21 mouse cellular contexts compared by ENCODE assay signal in genomic region chr13:36484391-36484790, GRCm38 (mm10).
DNase-seq lines count a peak whose midpoint lies in the region; ATAC-seq lines count a peak whose summit lies in the region.
"Had no signal": no experiment of that assay in that cellular context is flagged by ENCODE, and none has a peak within 500 bp of the region (broad histone marks: within the 10 kb centered on the region; RNA-seq: fewer than 3 reads in every experiment).

No protein-coding gene starts in this region.

- DNase-seq in kidney, adult 9 months = peak; percentile 69
- DNase-seq in kidney, postnatal 36 days = peak; percentile 34 to 37
- no peak for DNase-seq in kidney, postnatal 4 days
- DNase-seq: adrenal gland, adult 2 months; adrenal gland, postnatal 10 days; adrenal gland, postnatal 25 days; cerebellum, adult 11 months; cerebellum, adult 18-20 months; cerebellum, adult 8-10 months; cerebellum, adult 9-11 months; cerebellum, postnatal 14 days; cerebellum, postnatal 36 days; embryo, embryonic 11 days had no signal

- H3K9me3 ChIP-seq in kidney, embryonic 14.5 days (ENCODE audit: control insufficient read depth, low read length) = no peaks in the 10 kb centered on the region
- H3K9me3 ChIP-seq: embryonic facial prominence, embryonic 13.5 days; embryonic facial prominence, embryonic 15.5 days; forebrain, embryonic 10.5 days; forebrain, embryonic 12.5 days had no signal

- H3K27ac ChIP-seq in kidney, embryonic 14.5 days (ENCODE audit: low read depth, low read length) = no peak overlapping the region
- H3K27ac ChIP-seq: embryonic facial prominence, embryonic 13.5 days; embryonic facial prominence, embryonic 15.5 days; forebrain, embryonic 10.5 days; forebrain, embryonic 12.5 days had no signal

- no peak for ATAC-seq in kidney, embryonic 14.5 days (ENCODE audit: low FRiP score, low TSS enrichment)
- ATAC-seq: forebrain, embryonic 14.5 days; forebrain, embryonic 16.5 days had no signal

- H3K4me1 ChIP-seq in kidney, embryonic 14.5 days (ENCODE audit: control insufficient read depth, insufficient read depth, low read length) = no peaks in the 10 kb centered on the region
- H3K4me1 ChIP-seq: embryonic facial prominence, embryonic 13.5 days; embryonic facial prominence, embryonic 15.5 days; forebrain, embryonic 10.5 days; forebrain, embryonic 12.5 days had no signal

- H3K4me3 ChIP-seq in kidney, embryonic 14.5 days (ENCODE audit: low read length) = no peak overlapping the region
- H3K4me3 ChIP-seq: embryonic facial prominence, embryonic 13.5 days; embryonic facial prominence, embryonic 15.5 days; erythroblast, embryonic 14.5 days; forebrain, embryonic 10.5 days; forebrain, embryonic 12.5 days had no signal

- H3K9ac ChIP-seq in kidney, embryonic 14.5 days (ENCODE audit: low read depth, low read length) = no peak overlapping the region
- H3K9ac ChIP-seq: embryonic facial prominence, embryonic 13.5 days; embryonic facial prominence, embryonic 15.5 days; forebrain, embryonic 12.5 days had no signal

- no peaks in the 10 kb centered on the region for H3K27me3 ChIP-seq in kidney, embryonic 14.5 days (ENCODE audit: control insufficient read depth, insufficient read depth, low read length)
- H3K27me3 ChIP-seq: embryonic facial prominence, embryonic 13.5 days; embryonic facial prominence, embryonic 15.5 days; forebrain, embryonic 12.5 days had no signal

- no peaks in the 10 kb centered on the region for H3K36me3 ChIP-seq in kidney, embryonic 14.5 days (ENCODE audit: control insufficient read depth, insufficient read depth, low read length)
- H3K36me3 ChIP-seq: embryonic facial prominence, embryonic 13.5 days; embryonic facial prominence, embryonic 15.5 days; forebrain, embryonic 10.5 days; forebrain, embryonic 12.5 days had no signal

- 97% methylated on average over 2 of the region's 2 CpGs for WGBS in kidney, embryonic 14.5 days

- H3K4me2 ChIP-seq in kidney, embryonic 14.5 days (replicated peaks; ENCODE audit: low read depth, low read length) = no peak overlapping the region
- H3K4me2 ChIP-seq: embryonic facial prominence, embryonic 13.5 days; embryonic facial prominence, embryonic 15.5 days; forebrain, embryonic 12.5 days had no signal

Comparison
In these comparisons a context has a peak if more than half of its experiments do, and no peak if none do; other contexts are left out.
1. DNase-seq: peak in kidney, adult 9 months (single experiment) and kidney, postnatal 36 days (2 of 2); none in kidney, postnatal 4 days (0 of 2).